Mouse (Mus musculus): ENCODE results near the gene Mindy3.

The Mindy3 gene

GRCm38 (mm10) chr2:12371401-12371800, 47.9 kb downstream of the Mindy3 start:
- DNase-seq (ENCODE audit: low read depth, low spot score): no peak

DNA sequence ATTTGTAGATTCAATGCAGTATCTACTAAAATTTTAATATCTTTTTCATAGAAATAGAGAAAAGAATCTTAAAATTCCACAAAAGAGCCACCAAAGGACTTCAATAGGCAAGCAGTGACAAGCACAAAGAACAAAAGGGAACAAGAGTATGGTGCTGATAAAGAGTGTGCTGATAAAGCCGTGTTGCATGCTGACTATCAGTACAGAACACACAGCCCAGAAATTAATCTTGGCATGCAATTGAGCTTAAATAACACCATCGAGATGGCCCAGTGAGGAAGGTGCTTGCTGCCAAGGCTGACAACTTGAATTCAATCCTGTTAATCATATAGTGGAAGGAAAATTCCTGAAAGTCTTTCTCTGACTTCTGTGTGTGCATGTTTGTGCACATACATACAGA, 50.8 kb downstream of the Mindy3 start:
- no peak for DNase-seq (ENCODE audit: low read depth, low spot score)

DNA sequence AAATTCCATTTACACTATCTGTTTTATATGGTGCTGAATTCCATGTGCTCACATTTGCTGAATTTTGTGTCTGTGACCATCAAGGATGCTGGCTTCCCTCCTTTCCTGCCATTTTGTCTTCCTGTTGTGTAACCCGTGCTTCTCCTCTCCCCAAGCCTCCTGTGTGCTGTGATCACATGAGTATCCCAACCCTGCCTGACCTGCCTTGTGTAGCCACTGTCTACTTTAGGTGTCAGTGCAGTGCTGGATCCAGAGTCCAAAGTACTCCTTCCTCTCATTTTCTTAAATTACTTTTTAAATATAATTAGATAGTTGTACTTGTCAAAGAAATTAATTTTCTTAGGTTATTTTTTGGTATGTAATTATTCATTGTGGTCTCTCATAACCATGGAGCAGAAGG, 51.3 kb downstream of the Mindy3 start:
- DNase-seq (ENCODE audit: low read depth, low spot score): no peak

DNA sequence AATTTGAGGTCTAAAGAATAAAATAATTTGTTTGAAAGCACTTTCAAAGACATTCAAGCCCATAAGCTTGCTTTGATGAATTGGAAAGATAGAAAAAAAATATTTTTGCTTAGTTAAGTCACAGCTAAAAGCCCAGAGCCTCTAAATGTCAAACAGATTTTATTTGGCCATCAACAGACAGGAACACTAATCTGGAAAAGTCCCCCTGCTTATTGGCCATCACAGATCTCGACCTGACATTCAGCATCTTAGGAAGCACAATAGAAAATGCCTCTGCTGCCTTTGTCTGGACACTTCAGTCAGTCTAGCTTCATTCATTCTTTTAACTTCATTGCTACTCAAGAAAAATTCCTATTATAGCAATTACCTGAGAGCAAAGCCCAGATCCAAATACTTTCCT, 58.0 kb downstream of the Mindy3 start:
- no peak for DNase-seq (ENCODE audit: low read depth, low spot score)

GRCm38 (mm10) chr2:12354837-12355236, 64.4 kb downstream of the Mindy3 start:
- DNase-seq (ENCODE audit: low read depth, low spot score): no peak

DNA sequence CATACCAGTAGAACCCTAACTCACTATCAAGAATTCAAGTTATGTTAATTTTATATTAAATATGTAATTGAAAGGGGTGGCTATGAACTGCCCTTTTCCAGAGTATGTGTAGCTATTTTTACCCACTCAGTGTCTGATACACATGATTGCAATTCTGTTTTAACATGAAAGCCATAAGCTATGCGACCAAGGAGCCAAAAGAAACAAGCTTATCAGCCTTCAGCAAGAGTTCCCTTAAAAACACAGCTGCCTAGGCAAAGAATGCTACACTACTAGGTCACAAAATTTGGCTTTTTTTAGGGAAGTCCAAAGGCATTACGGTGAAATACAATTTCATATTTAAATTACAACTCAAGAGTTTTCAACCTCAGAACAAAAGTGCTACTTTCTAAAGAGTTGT, 70.4 kb downstream of the Mindy3 start:
- no peak for DNase-seq (ENCODE audit: low read depth, low spot score)

DNA sequence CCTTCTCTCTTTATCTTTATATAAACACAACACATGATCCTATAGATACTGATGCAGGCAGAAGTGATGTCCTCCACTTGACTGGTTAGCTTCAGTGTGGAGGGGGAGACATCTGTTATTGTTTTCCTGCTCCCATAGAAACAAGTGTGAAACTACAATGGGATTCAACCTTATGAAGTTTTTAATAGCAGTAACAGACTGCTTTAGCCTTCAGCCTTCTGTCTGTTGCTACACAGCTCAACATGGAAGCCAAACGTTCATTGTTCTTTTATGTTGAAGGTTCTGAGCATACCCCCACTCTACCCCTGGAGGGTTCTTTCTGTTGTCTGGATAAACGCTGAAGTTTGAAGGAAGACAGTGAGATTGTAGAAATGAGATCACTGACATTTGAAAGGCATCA, 87.3 kb downstream of the Mindy3 start:
- DNase-seq (ENCODE audit: low read depth, low spot score): no peak

DNA sequence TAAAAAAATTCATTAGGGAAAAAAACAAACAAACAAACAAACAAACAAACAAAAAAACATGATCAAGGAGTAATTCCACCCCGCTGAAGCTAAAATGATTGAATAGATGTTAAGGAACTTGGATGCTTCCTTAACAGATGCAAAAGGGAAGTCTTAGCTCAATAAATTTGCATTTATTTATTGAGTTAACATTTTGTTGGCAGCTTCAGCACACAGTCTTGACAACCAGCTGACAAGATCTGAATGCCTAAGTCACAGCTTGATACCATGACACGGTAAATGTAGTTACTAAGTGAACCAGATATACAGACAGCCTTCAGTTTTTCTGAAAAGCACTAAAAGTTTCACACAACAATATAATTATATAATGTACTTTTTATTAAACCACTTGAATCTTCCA, 89.7 kb downstream of the Mindy3 start:
- no peak for DNase-seq (ENCODE audit: low read depth, low spot score)

GRCm38 (mm10) chr2:12329068-12329407, 90.2 kb downstream of the Mindy3 start:
- no peak for DNase-seq (ENCODE audit: low read depth, low spot score)

- no peak for DNase-seq (ENCODE audit: low read depth, low spot score)
Measured at GRCm38 (mm10) chr2:12328355-12329067, 90.8 kb downstream of the Mindy3 start.

- DNase-seq (ENCODE audit: low read depth, low spot score): no peak
Measured at GRCm38 (mm10) chr2:12327691-12328354, 91.4 kb downstream of the Mindy3 start.

- peak; percentile 46 for DNase-seq (ENCODE audit: low read depth, low spot score)
Measured at GRCm38 (mm10) chr2:12327216-12327615, 92.1 kb downstream of the Mindy3 start.

DNA sequence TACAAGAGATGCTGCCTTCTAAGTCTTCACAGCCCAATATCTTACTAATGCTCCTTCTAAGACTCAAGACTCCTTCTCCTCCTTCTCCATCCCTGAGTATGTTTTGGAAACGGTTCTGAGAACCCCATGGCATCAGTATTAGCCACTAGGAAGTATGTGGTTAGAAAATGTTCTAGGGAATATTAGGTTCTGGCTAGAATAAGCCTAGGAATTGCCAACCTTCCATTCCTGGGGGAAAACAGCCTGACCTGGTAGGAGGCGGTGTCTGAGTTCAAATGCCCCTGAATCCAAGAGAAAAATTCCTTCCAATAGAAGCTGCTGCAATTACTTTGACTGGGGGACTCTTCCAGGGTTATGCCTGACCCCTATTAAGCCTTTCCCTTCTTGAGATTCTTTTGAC, 93.4 kb downstream of the Mindy3 start:
- DNase-seq (ENCODE audit: low read depth, low spot score): no peak

DNA sequence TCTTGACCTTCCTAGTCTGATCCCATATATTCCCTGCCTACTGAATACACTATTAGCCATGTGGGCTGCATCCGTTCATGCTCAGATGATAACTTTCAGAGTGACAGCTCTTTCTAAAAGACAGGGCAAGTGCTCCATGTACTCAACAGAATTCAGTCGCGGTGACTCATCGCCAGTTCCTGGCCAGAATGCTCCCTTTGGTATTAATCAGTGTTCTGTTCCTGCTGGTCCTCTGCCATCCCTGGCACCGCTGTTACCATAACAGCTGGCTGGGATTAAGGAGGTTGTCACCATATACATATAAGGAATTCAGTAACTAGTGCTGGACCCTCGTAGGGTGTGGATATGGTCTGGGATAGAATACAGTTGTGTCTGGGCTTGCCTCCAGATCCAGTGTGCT, 93.9 kb downstream of the Mindy3 start:
- no peak for DNase-seq (ENCODE audit: low read depth, low spot score)

- no peak for DNase-seq (ENCODE audit: low read depth, low spot score)
Measured at GRCm38 (mm10) chr2:12320914-12321313, 98.4 kb downstream of the Mindy3 start.

- DNase-seq (ENCODE audit: low read depth, low spot score): no peak
Measured at GRCm38 (mm10) chr2:12318715-12319114, 100.6 kb downstream of the Mindy3 start.

DNA sequence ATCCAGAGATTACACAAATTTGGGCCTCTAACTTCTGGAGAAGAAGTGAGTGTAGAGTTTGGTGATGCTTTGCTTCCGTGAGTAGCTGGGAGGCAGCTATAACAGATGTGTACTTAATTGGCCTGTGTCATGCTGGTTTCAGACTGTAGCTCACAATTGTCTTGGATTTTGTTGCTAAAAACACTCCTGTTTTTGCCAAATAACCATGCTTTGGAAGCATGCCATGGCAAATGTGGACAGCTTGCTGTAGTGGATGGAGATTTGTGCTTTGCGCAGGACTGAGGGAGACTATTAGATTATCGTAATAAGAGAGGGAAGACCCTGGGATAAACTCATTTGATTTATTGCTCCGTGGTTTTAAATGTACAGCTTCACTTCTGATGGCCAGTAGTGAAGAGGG, 101.2 kb downstream of the Mindy3 start:
- no peak for DNase-seq (ENCODE audit: low read depth, low spot score)

DNA sequence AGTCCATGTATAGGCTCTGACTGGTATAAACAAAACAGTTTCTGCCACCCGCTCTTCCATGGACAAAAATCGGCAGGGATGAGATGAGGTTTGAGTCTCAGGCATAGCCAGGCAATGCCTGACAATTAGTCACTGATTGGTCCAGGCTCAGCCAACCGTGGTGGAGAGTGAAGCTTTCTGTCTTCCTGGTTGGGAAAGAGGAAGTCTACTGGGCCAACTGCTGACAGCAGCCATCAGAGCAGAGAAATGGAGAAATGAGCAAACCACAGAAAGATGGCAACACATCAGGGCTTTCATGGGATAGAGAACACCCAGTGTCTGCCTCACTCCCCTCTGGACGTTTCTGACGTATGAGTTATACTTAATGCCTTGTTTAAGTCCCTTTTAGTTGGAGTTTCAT, 101.9 kb downstream of the Mindy3 start:
- DNase-seq (ENCODE audit: low read depth, low spot score): no peak

DNA sequence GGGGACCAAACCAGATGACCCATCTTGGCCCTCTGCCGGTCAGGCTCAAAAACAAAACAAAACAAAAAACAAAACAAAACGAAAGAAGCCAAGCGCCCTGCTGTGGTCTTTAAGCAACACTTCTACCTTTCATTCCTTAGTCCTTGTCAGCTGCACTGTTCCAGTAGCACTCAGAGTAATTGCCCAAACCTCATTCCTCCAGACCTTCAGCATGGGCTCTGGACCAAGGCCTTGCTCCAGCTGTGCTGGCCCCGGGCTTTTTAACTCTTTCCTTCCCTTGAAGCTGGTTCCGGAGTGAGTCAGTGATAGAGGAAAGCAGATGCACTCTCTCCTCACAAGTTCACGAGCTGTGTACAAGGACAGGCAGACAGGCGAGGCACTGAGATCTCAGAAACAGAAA, 102.9 kb downstream of the Mindy3 start:
- no peak for DNase-seq (ENCODE audit: low read depth, low spot score)

- no peak for DNase-seq (ENCODE audit: low read depth, low spot score)
Measured at GRCm38 (mm10) chr2:12314028-12314427, 105.2 kb downstream of the Mindy3 start.

GRCm38 (mm10) chr2:12308466-12308865, 110.8 kb downstream of the Mindy3 start:
- DNase-seq (ENCODE audit: low read depth, low spot score): no peak

GRCm38 (mm10) chr2:12307311-12307710, 112.0 kb downstream of the Mindy3 start:
- DNase-seq (ENCODE audit: low read depth, low spot score): no peak

DNA sequence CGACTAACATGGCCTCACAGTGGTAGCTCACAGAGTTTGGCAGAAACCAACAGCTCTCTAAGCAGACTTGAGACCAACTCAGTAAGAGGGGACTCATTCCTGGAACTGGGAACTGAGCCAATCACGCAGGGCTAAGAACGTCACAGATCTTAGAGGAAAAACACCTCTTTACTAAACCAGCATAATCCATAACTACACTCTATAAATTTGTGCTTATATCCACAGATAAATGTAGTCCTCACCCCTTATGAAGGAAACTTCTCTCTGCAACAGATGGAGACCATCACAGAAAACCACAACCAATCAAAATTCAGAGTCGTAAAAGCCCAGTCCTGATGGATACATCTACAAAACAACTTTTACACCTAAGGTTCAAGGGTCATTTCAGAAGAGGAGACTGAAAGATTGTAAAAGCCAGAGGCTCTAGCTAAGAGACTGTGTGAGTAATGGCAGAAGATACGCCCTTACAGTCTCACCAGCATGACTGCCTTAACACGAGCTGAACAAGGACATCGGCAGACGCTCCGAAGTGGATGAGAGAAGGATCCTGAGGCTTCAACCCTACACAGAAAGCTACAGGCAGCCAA, 114.1 kb downstream of the Mindy3 start:
- no peak for DNase-seq (ENCODE audit: low read depth, low spot score)
